Mouse (Mus musculus) hindbrain, postnatal 0 days (tissue): ENCODE results near the gene Krtap10-10. TPM values are rescaled to one million over a fixed set of nuclear protein-coding genes. Genes with fewer than 3 reads are reported as not detected.

Source experiments
- ATAC-seq: fragments of 200-750 bp; cut with Nextera tagmentation; 2 replicates; pipeline ENCODE4 v1.8.0; 2017; ENCODE audit warnings: mild to moderate bottlenecking, moderate TSS enrichment, moderate library complexity
- DNase-seq: peaks from one replicate; pipeline ENCODE4 v3.0.0-alpha.2; 2015; ENCODE audit warnings: low spot score
- H3K27ac ChIP-seq: fragments of 300-500 bp; sonication (generic); 2 replicates; pipeline ENCODE4 v1.5.1; 2014; ENCODE audit warnings: mild to moderate bottlenecking
- H3K27me3 ChIP-seq: fragments of 300-500 bp; sonication (generic); 2 replicates; pipeline ENCODE4 v1.6.1; 2014; ENCODE audit warnings: low read length, mixed read lengths; ENCODE audit not compliant: insufficient read depth
- H3K36me3 ChIP-seq: fragments of 300-500 bp; sonication (generic); 2 replicates; pipeline ENCODE4 v1.6.1; 2014; ENCODE audit warnings: low read length, mixed read lengths; ENCODE audit not compliant: insufficient read depth
- H3K4me1 ChIP-seq: fragments of 300-500 bp; sonication (generic); 2 replicates; pipeline ENCODE4 v1.6.1; 2014; ENCODE audit warnings: antibody characterized with exemption, low read length, mixed read lengths; ENCODE audit not compliant: insufficient read depth
- H3K4me2 ChIP-seq: fragments of 300-500 bp; sonication (generic); 2 replicates; pipeline ENCODE4 v1.6.1; 2014; ENCODE audit warnings: low read depth, mild to moderate bottlenecking, low read length, moderate library complexity, mixed read lengths
- H3K4me3 ChIP-seq: fragments of 300-500 bp; sonication (generic); 2 replicates; pipeline ENCODE4 v1.5.1; 2014; ENCODE audit warnings: low read length
- H3K9ac ChIP-seq: fragments of 300-500 bp; sonication (generic); replicated peaks from 2 replicates; pipeline ENCODE4 v1.6.1; 2014; ENCODE audit warnings: mild to moderate bottlenecking, low read length, moderate library complexity, mixed read lengths
- H3K9me3 ChIP-seq: fragments of 300-500 bp; sonication (generic); 2 replicates; pipeline ENCODE4 v1.6.1; 2016; ENCODE audit warnings: low read length, mixed read lengths
- CTCF ChIP-seq: IDR thresholded peaks from 2 replicates; pipeline ENCODE4 v1.5.1; 2016; ENCODE audit warnings: antibody characterized with exemption, control low read depth, low read depth
- WGBS: fragments of 180-500 bp; shearing (Covaris S2); extraction: QIAGEN DNeasy Blood & Tissue Kit; methylation state at CpG from one replicate; pipeline ENCODE4 v1.1.7; 2014; 5-methylcytosine and 5-hydroxymethylcytosine counted together
- polyA plus RNA-seq: library from polyadenylated mRNA; unstranded; fragments of >200 nt; fragmentation: Nextera tagmentation; extraction: Ambion mirVana; gene quantifications from 2 replicates; pipeline ENCODE4 v1.2.1, GENCODE M21; 2015
- total RNA-seq: library from RNA; depleted of rRNA; stranded (reverse); fragments of >200 nt; gene quantifications from 2 replicates; pipeline ENCODE4 v1.2.3, GENCODE M21; 2014; rRNA removed

Gene Krtap10-10
- total and polyA plus RNA-seq, 2 experiments from 2014 or later, result not detected

DNA sequence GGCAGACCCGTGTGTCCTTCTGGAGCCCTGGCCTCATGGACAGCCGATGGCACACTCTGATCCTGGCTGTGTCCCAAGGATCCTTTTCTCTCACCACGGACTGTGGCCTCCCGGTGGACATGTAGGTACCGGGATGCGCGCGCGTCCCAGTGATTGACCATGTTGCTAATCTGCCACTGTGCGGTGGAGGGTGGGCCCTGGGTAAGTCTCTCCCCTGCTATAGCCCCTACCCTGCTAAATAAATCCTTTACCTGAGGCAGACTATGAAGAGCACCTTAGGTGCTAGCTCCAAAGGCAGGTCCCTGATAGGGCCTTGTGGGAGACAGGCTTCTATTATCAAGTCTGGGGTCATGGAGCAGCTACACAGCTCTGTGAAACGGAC, 29.0 kb downstream of the Krtap10-10 start:
- no peak overlapping the region for H3K27ac ChIP-seq
- no peaks in the 10 kb centered on the region for H3K9me3 ChIP-seq
- no peaks in the 10 kb centered on the region for H3K4me1 ChIP-seq
- no peak overlapping the region for H3K9ac ChIP-seq
- no peak for TF ChIP-seq CTCF
- H3K4me3 ChIP-seq, result no peak overlapping the region
- WGBS, result 45% methylated on average over 11 of the region's 11 CpGs
- H3K27me3 ChIP-seq, result no peaks in the 10 kb centered on the region
- peak overlapping the region; percentile 17; the same call in 1 of the 2 replicates for H3K4me2 ChIP-seq
- ATAC-seq (no peak; the same call in none of the 2 replicates), DNase-seq (no peak)
- no peaks in the 10 kb centered on the region for H3K36me3 ChIP-seq

DNA sequence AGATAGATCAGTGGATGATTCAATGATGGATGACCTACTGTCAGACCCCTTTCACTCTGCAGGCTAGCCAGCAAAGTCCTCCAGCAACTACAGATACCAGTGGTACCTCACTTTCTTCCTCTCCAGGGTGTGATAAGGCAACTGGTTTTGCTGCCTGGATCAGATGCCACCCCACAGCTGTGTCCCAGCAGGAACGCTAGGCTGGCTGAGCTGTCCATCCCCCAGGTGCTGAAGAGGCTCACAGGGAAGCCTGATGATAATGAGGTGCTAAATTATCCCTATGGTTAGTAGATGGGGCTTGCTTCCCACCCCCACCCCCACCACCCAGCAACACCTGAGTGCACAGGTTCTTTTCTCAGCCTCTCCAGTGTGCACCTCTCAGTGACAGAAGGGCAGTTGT, 31.8 kb downstream of the Krtap10-10 start:
- Histone ChIP-seq H3K4me2 (no peak overlapping the region), H3K9ac (no peak overlapping the region), H3K36me3 (no peaks in the 10 kb centered on the region), H3K27me3 (no peaks in the 10 kb centered on the region), H3K9me3 (no peaks in the 10 kb centered on the region), H3K4me3 (no peak overlapping the region), H3K27ac (no peak overlapping the region), H3K4me1 (no peaks in the 10 kb centered on the region)
- 44% methylated on average over 1 of the region's 1 CpGs for WGBS
- ATAC-seq (no peak), DNase-seq (no peak)
- TF ChIP-seq CTCF, result no peak

DNA sequence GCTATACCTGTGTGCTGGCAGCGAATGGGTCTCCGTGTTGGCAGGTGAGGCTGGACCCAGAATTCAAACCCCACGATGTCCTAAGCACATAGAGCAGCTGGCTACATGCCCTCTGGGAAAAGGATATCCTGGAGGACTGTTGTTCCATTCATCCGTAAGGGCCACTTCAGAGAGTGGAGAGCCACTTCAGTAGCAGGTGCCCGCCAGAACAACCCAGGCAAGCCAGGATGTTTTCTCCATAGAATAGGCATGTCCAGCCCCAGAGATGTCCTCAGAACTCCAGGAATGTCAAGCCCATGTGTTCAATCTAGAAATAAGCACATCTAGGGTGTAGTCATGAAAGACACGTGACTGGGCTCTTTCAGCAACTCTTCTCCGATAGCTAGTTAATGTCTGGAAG, 33.9 kb downstream of the Krtap10-10 start:
- H3K4me3 ChIP-seq, result no peak overlapping the region

DNA sequence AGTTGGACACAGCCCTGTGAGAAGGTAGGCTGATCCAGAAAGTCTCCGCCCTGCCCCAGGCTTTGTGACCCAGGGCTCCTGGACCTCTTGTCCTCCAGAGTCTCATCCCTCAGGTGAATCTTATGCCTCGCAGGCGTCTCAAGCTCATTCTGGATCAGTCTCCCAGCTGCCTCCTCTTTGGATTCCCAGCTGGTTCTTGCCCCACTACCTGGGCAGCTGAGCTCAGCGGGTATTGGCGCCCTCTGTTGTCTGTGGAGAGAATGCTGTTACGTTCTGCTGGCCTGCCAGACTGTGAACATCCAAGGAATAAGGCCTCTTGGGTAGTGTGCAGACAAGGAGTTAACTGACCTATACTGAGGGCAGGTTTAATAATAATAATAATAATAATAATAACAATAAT, 43.2 kb downstream of the Krtap10-10 start:
- Histone ChIP-seq H3K9me3 (no peaks in the 10 kb centered on the region), H3K36me3 (no peaks in the 10 kb centered on the region), H3K4me2 (no peak overlapping the region), H3K4me1 (no peaks in the 10 kb centered on the region), H3K27ac (no peak overlapping the region), H3K27me3 (no peaks in the 10 kb centered on the region), H3K4me3 (no peak overlapping the region), H3K9ac (no peak overlapping the region)
- TF ChIP-seq CTCF, result peak; percentile 45
- WGBS, result 64% methylated on average over 6 of the region's 6 CpGs
- ATAC-seq (no peak), DNase-seq (no peak)

More for the DNA sequence above, 33.9 kb downstream of the Krtap10-10 start:
- Histone ChIP-seq H3K27ac (no peak overlapping the region), H3K4me2 (no peak overlapping the region), H3K36me3 (no peaks in the 10 kb centered on the region), H3K27me3 (no peaks in the 10 kb centered on the region), H3K9me3 (no peaks in the 10 kb centered on the region), H3K9ac (no peak overlapping the region), H3K4me1 (no peaks in the 10 kb centered on the region)
- 85% methylated on average over 7 of the region's 7 CpGs for WGBS
- DNase-seq (no peak), ATAC-seq (no peak)
- TF ChIP-seq CTCF, result no peak

DNA sequence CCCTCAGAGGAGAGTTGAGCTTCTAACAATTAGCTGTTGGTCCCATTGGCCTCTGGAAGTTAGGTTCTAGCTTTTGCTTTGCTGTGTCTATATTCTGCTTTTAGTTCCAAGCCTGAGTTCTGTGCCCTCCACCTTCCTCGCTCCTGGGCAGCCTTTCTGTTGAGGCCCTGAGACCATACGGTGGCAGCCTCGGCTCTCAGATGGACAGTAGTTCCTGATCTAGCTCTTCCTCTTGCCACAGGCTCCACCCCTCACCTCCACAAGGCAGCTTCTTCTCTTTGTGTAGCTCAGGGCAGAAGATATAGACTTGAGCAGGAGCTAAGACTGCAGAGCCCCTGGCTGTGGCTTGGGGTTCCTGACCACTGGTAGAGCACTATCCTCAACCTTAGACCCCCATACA, 44.6 kb downstream of the Krtap10-10 start:
- Histone ChIP-seq H3K4me1 (no peaks in the 10 kb centered on the region), H3K4me3 (no peak overlapping the region), H3K27ac (no peak overlapping the region), H3K27me3 (no peaks in the 10 kb centered on the region), H3K4me2 (no peak overlapping the region), H3K36me3 (no peaks in the 10 kb centered on the region), H3K9me3 (no peaks in the 10 kb centered on the region), H3K9ac (no peak overlapping the region)
- no peak for TF ChIP-seq CTCF
- 79% methylated on average over 3 of the region's 3 CpGs for WGBS
- DNase-seq (no peak), ATAC-seq (no peak)

DNA sequence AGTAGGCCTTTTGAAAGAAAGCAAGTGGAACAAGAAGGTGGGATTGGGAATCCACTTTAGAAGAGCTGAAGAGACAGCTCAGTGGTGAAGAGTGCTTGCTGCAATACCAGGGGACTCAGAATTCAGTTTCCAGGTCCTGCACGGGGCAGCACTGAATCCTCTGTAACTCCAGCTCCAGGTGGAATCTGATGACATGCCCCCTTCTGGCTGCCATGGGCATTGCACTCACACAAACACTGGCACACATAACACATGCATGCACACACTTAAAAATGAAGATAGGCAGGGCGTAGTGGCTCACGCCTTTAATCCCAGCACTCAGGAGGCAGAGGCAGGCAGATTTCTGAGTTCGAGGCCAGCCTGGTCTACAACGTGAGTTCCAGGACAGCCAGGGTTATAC, 46.8 kb downstream of the Krtap10-10 start:
- peak; percentile 28 for TF ChIP-seq CTCF
- no peak for ATAC-seq
- H3K36me3 ChIP-seq, result no peaks in the 10 kb centered on the region

DNA sequence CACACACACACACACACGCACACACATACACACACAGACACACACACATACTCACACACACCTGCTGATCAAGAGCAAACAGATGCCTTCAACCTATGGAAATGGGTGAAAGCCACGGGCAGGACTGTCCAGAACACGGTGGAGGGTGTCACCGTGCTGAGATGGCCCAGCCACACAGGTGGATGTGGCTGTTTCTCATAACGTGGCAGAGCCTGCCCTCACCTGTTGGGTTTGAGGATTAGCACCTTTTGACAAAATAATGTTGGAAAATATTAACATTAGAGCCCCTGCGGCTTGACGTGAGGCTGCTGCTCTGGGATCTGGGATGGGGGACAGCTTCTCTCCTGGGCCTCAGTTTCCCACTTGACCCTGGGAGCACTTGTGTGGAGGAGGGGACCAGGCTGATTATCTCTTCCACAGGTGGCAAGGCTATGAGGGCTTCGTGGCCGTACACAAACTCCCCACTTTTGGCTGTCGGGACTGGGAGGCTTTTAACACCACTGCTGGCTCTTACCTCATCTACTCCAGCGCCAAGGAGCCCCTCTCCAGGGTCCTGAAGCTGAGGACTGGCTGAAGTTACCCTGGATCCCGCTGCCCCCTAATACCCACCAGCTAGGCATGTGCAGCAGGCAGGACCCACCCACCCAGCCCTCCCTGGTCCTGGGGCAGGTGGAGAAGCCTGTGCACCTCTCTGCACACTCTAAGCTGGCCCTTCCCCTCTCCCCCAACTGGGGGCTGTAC, 50.4 kb downstream of the Krtap10-10 start:
- Histone ChIP-seq H3K9ac (no peak overlapping the region), H3K4me1 (no peaks in the 10 kb centered on the region), H3K4me3 (no peak overlapping the region), H3K4me2 (no peak overlapping the region), H3K27ac (no peak overlapping the region), H3K27me3 (no peaks in the 10 kb centered on the region), H3K9me3 (peaks cover 4% of the 10 kb centered on the region; the same call in 1 of the 2 replicates), H3K36me3 (no peaks in the 10 kb centered on the region)
- peak; percentile 62 for TF ChIP-seq CTCF
- ATAC-seq, result no peak
- 53% methylated on average over 12 of the region's 12 CpGs for WGBS
- DNase-seq, result peak; percentile 44

More for the DNA sequence above, 46.8 kb downstream of the Krtap10-10 start:
- Histone ChIP-seq H3K9me3 (no peaks in the 10 kb centered on the region), H3K27me3 (no peaks in the 10 kb centered on the region), H3K4me1 (no peaks in the 10 kb centered on the region), H3K4me3 (no peak overlapping the region), H3K27ac (no peak overlapping the region), H3K9ac (no peak overlapping the region), H3K4me2 (no peak overlapping the region)
- no peak for DNase-seq
- WGBS, result 90% methylated on average over 5 of the region's 5 CpGs

Other genes starting within 250 kb of the Krtap10-10 start
Only the 30 nearest of the 33 such genes appear.
- gene Ube2g2, start 213.7 kb upstream of the Krtap10-10 start, total RNA-seq, result 45.1 and 48.3 TPM in 2 replicates
- gene Ube2g2, start 213.7 kb upstream of the Krtap10-10 start, polyA plus RNA-seq, result 65.8 and 73.8 TPM in 2 replicates
- 0.42 and 4.4 TPM in 2 replicates for gene Tspear, start 149.4 kb upstream of the Krtap10-10 start, total RNA-seq
- gene Tspear, start 149.4 kb upstream of the Krtap10-10 start, polyA plus RNA-seq, result 0.93 and 1.3 TPM in 2 replicates
- not detected in 2 replicates for gene Gm19402, start 145.2 kb upstream of the Krtap10-10 start, total RNA-seq
- not detected in 2 replicates for gene Gm19402, start 145.2 kb upstream of the Krtap10-10 start, polyA plus RNA-seq
- gene Gm9508, start 138.7 kb upstream of the Krtap10-10 start, total RNA-seq, result not detected in 2 replicates
- gene Gm9508, start 138.7 kb upstream of the Krtap10-10 start, polyA plus RNA-seq, result not detected in 2 replicates
- not detected in 2 replicates for gene Gm10272, start 129.3 kb upstream of the Krtap10-10 start, total RNA-seq
- not detected in 2 replicates for gene Gm10272, start 129.3 kb upstream of the Krtap10-10 start, polyA plus RNA-seq
- gene Gm10024, start 124.5 kb upstream of the Krtap10-10 start, total RNA-seq, result not detected in 2 replicates
- not detected in 2 replicates for gene Gm10024, start 124.5 kb upstream of the Krtap10-10 start, polyA plus RNA-seq
- not detected in 2 replicates for gene Gm10142, start 120.1 kb upstream of the Krtap10-10 start, total RNA-seq
- not detected in 2 replicates for gene Gm10142, start 120.1 kb upstream of the Krtap10-10 start, polyA plus RNA-seq
- gene Krtap12-1, start 115.3 kb upstream of the Krtap10-10 start, total RNA-seq, result not detected in 2 replicates
- gene Krtap12-1, start 115.3 kb upstream of the Krtap10-10 start, polyA plus RNA-seq, result not detected in 2 replicates
- gene Gm10100, start 109.5 kb upstream of the Krtap10-10 start, total RNA-seq, result not detected in 2 replicates
- gene Gm10100, start 109.5 kb upstream of the Krtap10-10 start, polyA plus RNA-seq, result not detected in 2 replicates
- gene Gm18596, start 93.3 kb upstream of the Krtap10-10 start, total RNA-seq, result not detected in 2 replicates
- gene Gm18596, start 93.3 kb upstream of the Krtap10-10 start, polyA plus RNA-seq, result not detected in 2 replicates
- gene Gm9736, start 84.6 kb upstream of the Krtap10-10 start, total RNA-seq, result not detected in 2 replicates
- gene Gm9736, start 84.6 kb upstream of the Krtap10-10 start, polyA plus RNA-seq, result not detected in 2 replicates
- gene Gm3233, start 76.3 kb upstream of the Krtap10-10 start, total RNA-seq, result not detected in 2 replicates
- gene Gm3233, start 76.3 kb upstream of the Krtap10-10 start, polyA plus RNA-seq, result not detected in 2 replicates
- gene Gm3238, start 64.6 kb upstream of the Krtap10-10 start, total RNA-seq, result not detected in 2 replicates
- gene Gm3238, start 64.6 kb upstream of the Krtap10-10 start, polyA plus RNA-seq, result not detected in 2 replicates
- not detected in 2 replicates for gene Gm7138, start 59.0 kb upstream of the Krtap10-10 start, total RNA-seq
- gene Gm7138, start 59.0 kb upstream of the Krtap10-10 start, polyA plus RNA-seq, result not detected in 2 replicates
- gene Gm3250, start 53.4 kb upstream of the Krtap10-10 start, total RNA-seq, result not detected in 2 replicates
- not detected in 2 replicates for gene Gm3250, start 53.4 kb upstream of the Krtap10-10 start, polyA plus RNA-seq
- gene Gm7137, start 47.7 kb upstream of the Krtap10-10 start, total RNA-seq, result not detected in 2 replicates
- gene Gm7137, start 47.7 kb upstream of the Krtap10-10 start, polyA plus RNA-seq, result not detected in 2 replicates
- not detected in 2 replicates for gene Gm9639, start 40.9 kb upstream of the Krtap10-10 start, total RNA-seq
- gene Gm9639, start 40.9 kb upstream of the Krtap10-10 start, polyA plus RNA-seq, result not detected in 2 replicates
- gene Gm19668, start 36.8 kb upstream of the Krtap10-10 start, total RNA-seq, result not detected in 2 replicates
- gene Gm19668, start 36.8 kb upstream of the Krtap10-10 start, polyA plus RNA-seq, result not detected in 2 replicates
- not detected in 2 replicates for gene Gm9507, start 24.1 kb upstream of the Krtap10-10 start, total RNA-seq
- not detected in 2 replicates for gene Gm9507, start 24.1 kb upstream of the Krtap10-10 start, polyA plus RNA-seq
- gene Gm2696, start 21.3 kb upstream of the Krtap10-10 start, total RNA-seq, result not detected in 2 replicates
- not detected in 2 replicates for gene Gm2696, start 21.3 kb upstream of the Krtap10-10 start, polyA plus RNA-seq
- gene Krtap10-4, start 8.9 kb upstream of the Krtap10-10 start, total RNA-seq, result not detected in 2 replicates
- gene Krtap10-4, start 8.9 kb upstream of the Krtap10-10 start, polyA plus RNA-seq, result not detected in 2 replicates
- gene Gm36176, start 10.9 kb downstream of the Krtap10-10 start, total RNA-seq, result not detected in 2 replicates
- gene Gm36176, start 10.9 kb downstream of the Krtap10-10 start, polyA plus RNA-seq, result not detected in 2 replicates
- not detected in 2 replicates for gene Gm10318, start 16.9 kb downstream of the Krtap10-10 start, total RNA-seq
- gene Gm10318, start 16.9 kb downstream of the Krtap10-10 start, polyA plus RNA-seq, result not detected in 2 replicates
- gene Gm3285, start 26.0 kb downstream of the Krtap10-10 start, total RNA-seq, result not detected in 2 replicates
- gene Gm3285, start 26.0 kb downstream of the Krtap10-10 start, polyA plus RNA-seq, result not detected in 2 replicates
- gene Lrrc3, start 66.6 kb downstream of the Krtap10-10 start, total RNA-seq, result 27.8 and 31.4 TPM in 2 replicates
- 22.1 and 24.3 TPM in 2 replicates for gene Lrrc3, start 66.6 kb downstream of the Krtap10-10 start, polyA plus RNA-seq
- gene Trpm2, start 134.6 kb downstream of the Krtap10-10 start, total RNA-seq, result 6.5 and 9.1 TPM in 2 replicates
- 4.6 and 6.8 TPM in 2 replicates for gene Trpm2, start 134.6 kb downstream of the Krtap10-10 start, polyA plus RNA-seq
- 72.0 and 75.7 TPM in 2 replicates for gene 1810043G02Rik, start 142.6 kb downstream of the Krtap10-10 start, total RNA-seq
- gene 1810043G02Rik, start 142.6 kb downstream of the Krtap10-10 start, polyA plus RNA-seq, result 58.5 and 60.4 TPM in 2 replicates
- gene Pfkl, start 174.1 kb downstream of the Krtap10-10 start, total RNA-seq, result 183 and 208 TPM in 2 replicates
- gene Pfkl, start 174.1 kb downstream of the Krtap10-10 start, polyA plus RNA-seq, result 96.5 and 101 TPM in 2 replicates
- gene Dnmt3l, start 206.0 kb downstream of the Krtap10-10 start, total RNA-seq, result 0.63 TPM in 1 of 2 replicates, not detected in the other
- 0.13 and 0.44 TPM in 2 replicates for gene Dnmt3l, start 206.0 kb downstream of the Krtap10-10 start, polyA plus RNA-seq
- 0.14 and 0.99 TPM in 2 replicates for gene Aire, start 207.7 kb downstream of the Krtap10-10 start, total RNA-seq
- gene Aire, start 207.7 kb downstream of the Krtap10-10 start, polyA plus RNA-seq, result 0.05 and 0.30 TPM in 2 replicates